Mouse (Mus musculus): ENCODE results near the gene Foxp1. TPM values are rescaled to one million over a fixed set of nuclear protein-coding genes. Genes with fewer than 3 reads are reported as not detected.

Gene Foxp1
- polyA plus RNA-seq, 1 experiment from 2014 or later: 38.0 TPM

DNA sequence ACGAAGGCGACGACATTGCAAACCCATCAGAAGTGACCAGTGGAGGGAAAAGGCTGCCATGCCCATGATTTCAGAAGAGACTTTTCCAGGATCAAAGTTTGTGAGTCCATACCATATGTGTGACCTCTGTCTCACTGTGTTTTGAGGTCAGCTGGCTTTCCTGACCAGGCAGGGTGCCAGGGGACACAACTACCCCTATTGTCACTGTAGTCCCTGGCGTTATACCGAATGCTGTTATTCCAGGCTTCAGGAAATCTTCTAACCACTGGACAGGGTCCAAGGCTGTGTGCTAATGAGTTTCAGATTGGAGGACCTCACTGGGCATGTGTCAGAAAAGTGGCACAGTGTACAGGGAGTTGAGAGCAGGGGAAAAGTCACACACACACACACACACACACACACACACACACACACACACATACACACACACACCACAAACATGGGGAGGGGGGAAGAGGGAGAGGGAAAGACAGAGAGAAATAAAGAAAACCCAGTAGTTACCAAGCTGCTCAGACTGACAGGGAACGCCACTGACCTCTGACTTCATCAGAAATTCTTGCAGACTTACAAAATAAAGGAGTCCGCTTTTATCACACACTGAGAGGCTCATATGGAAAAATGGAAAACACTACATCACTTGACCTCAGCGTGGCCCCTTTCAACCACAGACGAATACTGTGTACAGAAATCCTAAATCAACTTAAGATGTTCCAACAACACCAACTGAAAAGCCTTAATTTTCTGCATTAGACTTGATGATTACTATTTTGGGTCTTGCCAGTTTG, 456.8 kb downstream of the Foxp1 start:
- H3K27me3 ChIP-seq (ENCODE audit: insufficient read depth, low read length): no peaks in the 10 kb centered on the region
- no peak overlapping the region for H3K4me2 ChIP-seq (ENCODE audit: low read length)
- no peak overlapping the region for H3K4me3 ChIP-seq (replicated peaks; ENCODE audit: low read depth, low read length)
- WGBS: 51% methylated on average over 9 of the region's 9 CpGs
- ATAC-seq (replicated peaks; ENCODE audit: low FRiP score, low read depth): no peak
- H3K9ac ChIP-seq (ENCODE audit: low read depth, low read length): no peak overlapping the region
- 0 out of 2 replicates have a peak, but pooled peaks cover 5% of the 10 kb centered on the region for H3K36me3 ChIP-seq (ENCODE audit: insufficient read depth, low read length)
- peak; percentile 39 for DNase-seq (ENCODE audit: low spot score)
- H3K9me3 ChIP-seq (replicated peaks; ENCODE audit: low read length): no peaks in the 10 kb centered on the region
- peaks cover 3% of the 10 kb centered on the region for H3K4me1 ChIP-seq (replicated peaks; ENCODE audit: insufficient read depth, low read length)
- no peak overlapping the region for H3K27ac ChIP-seq
- no peak for TF ChIP-seq CTCF (IDR thresholded peaks at IDR 0.05; ENCODE audit: low read depth)

GRCm38 (mm10) chr6:99063982-99064484, 458.5 kb downstream of the Foxp1 start:
- Histone ChIP-seq H3K27ac (no peak overlapping the region), H3K4me2 (ENCODE audit: low read length) (no peak overlapping the region), H3K4me1 (replicated peaks; ENCODE audit: insufficient read depth, low read length) (peaks cover 3% of the 10 kb centered on the region), H3K36me3 (ENCODE audit: insufficient read depth, low read length) (no peaks in the 10 kb centered on the region), H3K27me3 (ENCODE audit: insufficient read depth, low read length) (no peaks in the 10 kb centered on the region), H3K9me3 (replicated peaks; ENCODE audit: low read length) (no peaks in the 10 kb centered on the region), H3K9ac (ENCODE audit: low read depth, low read length) (no peak overlapping the region), H3K4me3 (replicated peaks; ENCODE audit: low read depth, low read length) (no peak overlapping the region)
- ATAC-seq (replicated peaks; ENCODE audit: low FRiP score, low read depth) (no peak), DNase-seq (ENCODE audit: low spot score) (no peak)
- WGBS: 78% methylated on average over 10 of the region's 10 CpGs
- no peak for TF ChIP-seq CTCF (IDR thresholded peaks at IDR 0.05; ENCODE audit: low read depth)

GRCm38 (mm10) chr6:99062931-99063330, 459.6 kb downstream of the Foxp1 start:
- Histone ChIP-seq H3K36me3 (ENCODE audit: insufficient read depth, low read length) (no peaks in the 10 kb centered on the region), H3K9me3 (replicated peaks; ENCODE audit: low read length) (no peaks in the 10 kb centered on the region), H3K4me1 (replicated peaks; ENCODE audit: insufficient read depth, low read length) (peaks cover 3% of the 10 kb centered on the region), H3K27me3 (ENCODE audit: insufficient read depth, low read length) (no peaks in the 10 kb centered on the region), H3K4me2 (ENCODE audit: low read length) (no peak overlapping the region), H3K4me3 (replicated peaks; ENCODE audit: low read depth, low read length) (no peak overlapping the region), H3K9ac (ENCODE audit: low read depth, low read length) (no peak overlapping the region), H3K27ac (no peak overlapping the region)
- DNase-seq (ENCODE audit: low spot score) (no peak), ATAC-seq (replicated peaks; ENCODE audit: low FRiP score, low read depth) (no peak)
- WGBS: 80% methylated on average over 8 of the region's 8 CpGs
- TF ChIP-seq CTCF (IDR thresholded peaks at IDR 0.05; ENCODE audit: low read depth): no peak

GRCm38 (mm10) chr6:99058688-99059087, 463.8 kb downstream of the Foxp1 start:
- 49% methylated on average over 3 of the region's 3 CpGs for WGBS
- no peak for TF ChIP-seq CTCF (IDR thresholded peaks at IDR 0.05; ENCODE audit: low read depth)

GRCm38 (mm10) chr6:99057113-99057553, 465.4 kb downstream of the Foxp1 start:
- TF ChIP-seq CTCF (IDR thresholded peaks at IDR 0.05; ENCODE audit: low read depth): peak; percentile 27; the same call in 1 of the 2 replicates
- DNase-seq (ENCODE audit: low spot score) (no peak), ATAC-seq (replicated peaks; ENCODE audit: low FRiP score, low read depth) (no peak)
- H3K27ac ChIP-seq: no peak overlapping the region
- H3K9me3 ChIP-seq (replicated peaks; ENCODE audit: low read length): no peaks in the 10 kb centered on the region
- no peak overlapping the region for H3K9ac ChIP-seq (ENCODE audit: low read depth, low read length)
- no peaks in the 10 kb centered on the region for H3K36me3 ChIP-seq (ENCODE audit: insufficient read depth, low read length)
- H3K4me3 ChIP-seq (replicated peaks; ENCODE audit: low read depth, low read length): no peak overlapping the region
- H3K27me3 ChIP-seq (ENCODE audit: insufficient read depth, low read length): no peaks in the 10 kb centered on the region
- no peak overlapping the region for H3K4me2 ChIP-seq (ENCODE audit: low read length)
- WGBS: 71% methylated on average over 4 of the region's 4 CpGs
- H3K4me1 ChIP-seq (replicated peaks; ENCODE audit: insufficient read depth, low read length): no peaks in the 10 kb centered on the region

More at GRCm38 (mm10) chr6:99058688-99059087, 463.8 kb downstream of the Foxp1 start:
- ATAC-seq (replicated peaks; ENCODE audit: low FRiP score, low read depth): no peak
- no peaks in the 10 kb centered on the region for H3K9me3 ChIP-seq (replicated peaks; ENCODE audit: low read length)
- no peak overlapping the region for H3K4me2 ChIP-seq (ENCODE audit: low read length)
- no peak overlapping the region for H3K27ac ChIP-seq
- H3K4me3 ChIP-seq (replicated peaks; ENCODE audit: low read depth, low read length): no peak overlapping the region
- H3K27me3 ChIP-seq (ENCODE audit: insufficient read depth, low read length): no peaks in the 10 kb centered on the region
- H3K4me1 ChIP-seq (replicated peaks; ENCODE audit: insufficient read depth, low read length): no peaks in the 10 kb centered on the region
- no peaks in the 10 kb centered on the region for H3K36me3 ChIP-seq (ENCODE audit: insufficient read depth, low read length)
- H3K9ac ChIP-seq (ENCODE audit: low read depth, low read length): no peak overlapping the region
- no peak for DNase-seq (ENCODE audit: low spot score)

DNA sequence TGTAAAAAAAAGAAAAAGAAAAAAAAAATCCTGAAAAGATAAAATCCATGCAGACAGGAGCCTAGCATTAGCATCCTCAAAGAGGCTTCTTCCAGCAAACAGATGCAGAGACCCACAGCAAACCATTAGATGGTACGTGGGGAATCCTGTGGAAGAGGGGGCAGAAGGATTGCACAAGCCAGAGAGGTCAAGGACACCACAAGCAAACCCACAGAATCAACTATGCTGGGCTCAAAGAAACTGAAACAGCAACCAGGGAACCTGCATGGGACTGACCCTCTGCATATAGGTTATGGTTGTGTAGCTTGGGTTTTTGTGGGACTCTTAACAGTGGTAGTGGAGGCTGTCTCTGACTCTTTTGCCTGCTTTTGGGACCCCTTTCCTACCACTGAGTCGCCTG, 466.1 kb downstream of the Foxp1 start:
- H3K9ac ChIP-seq (ENCODE audit: low read depth, low read length): no peak overlapping the region
- no peaks in the 10 kb centered on the region for H3K36me3 ChIP-seq (ENCODE audit: insufficient read depth, low read length)
- no peaks in the 10 kb centered on the region for H3K4me1 ChIP-seq (replicated peaks; ENCODE audit: insufficient read depth, low read length)
- no peak overlapping the region for H3K27ac ChIP-seq
- ATAC-seq (replicated peaks; ENCODE audit: low FRiP score, low read depth) (no peak), DNase-seq (ENCODE audit: low spot score) (no peak)
- H3K4me2 ChIP-seq (ENCODE audit: low read length): no peak overlapping the region
- 71% methylated on average over 2 of the region's 2 CpGs for WGBS
- no peaks in the 10 kb centered on the region for H3K9me3 ChIP-seq (replicated peaks; ENCODE audit: low read length)
- no peak overlapping the region for H3K4me3 ChIP-seq (replicated peaks; ENCODE audit: low read depth, low read length)
- no peaks in the 10 kb centered on the region for H3K27me3 ChIP-seq (ENCODE audit: insufficient read depth, low read length)
- TF ChIP-seq CTCF (IDR thresholded peaks at IDR 0.05; ENCODE audit: low read depth): no peak
